Mouse (Mus musculus) midbrain, embryonic 15.5 days (tissue): ENCODE results near the gene Mrpl14. TPM values are rescaled to one million over a fixed set of nuclear protein-coding genes. Genes with fewer than 3 reads are reported as not detected.
A peak's percentile ranks its signal among the peaks of the same experiment; 100 is the strongest.

ENCODE experiments used
- ATAC-seq: fragments of 200-750 bp; cut with Nextera tagmentation; replicated peaks from 2 replicates; pipeline ENCODE4 v1.8.0; 2017; ENCODE audit warnings: moderate TSS enrichment
- H3K27ac ChIP-seq: fragments of 300-500 bp; sonication (generic); 2 replicates; pipeline ENCODE4 v1.5.1; 2015; ENCODE audit warnings: mild to moderate bottlenecking, inconsistent platforms
- H3K27me3 ChIP-seq: fragments of 300-500 bp; sonication (generic); replicated peaks from 2 replicates; pipeline ENCODE4 v1.6.1; 2015; ENCODE audit warnings: inconsistent platforms
- H3K36me3 ChIP-seq: fragments of 300-500 bp; sonication (generic); replicated peaks from 2 replicates; pipeline ENCODE4 v1.6.1; 2015; ENCODE audit warnings: inconsistent platforms
- H3K4me1 ChIP-seq: fragments of 300-500 bp; sonication (generic); 2 replicates; pipeline ENCODE4 v1.6.1; 2015; ENCODE audit warnings: inconsistent platforms
- H3K4me2 ChIP-seq: fragments of 300-500 bp; sonication (generic); 2 replicates; pipeline ENCODE4 v1.6.1; 2015; ENCODE audit warnings: inconsistent platforms, mild to moderate bottlenecking, moderate library complexity
- H3K4me3 ChIP-seq: fragments of 300-500 bp; sonication (generic); 2 replicates; pipeline ENCODE4 v1.5.1; 2015; ENCODE audit warnings: mild to moderate bottlenecking, inconsistent platforms
- H3K9ac ChIP-seq: fragments of 300-500 bp; sonication (generic); 2 replicates; pipeline ENCODE4 v1.6.1; 2015; ENCODE audit warnings: mild to moderate bottlenecking, inconsistent platforms
- H3K9me3 ChIP-seq: fragments of 300-500 bp; sonication (generic); 2 replicates; pipeline ENCODE4 v1.6.1; 2016; ENCODE audit warnings: inconsistent platforms
- WGBS: fragments of 180-500 bp; shearing (Covaris S2); methylation state at CpG from one replicate; pipeline ENCODE4 v1.1.7; 2015; ENCODE audit warnings: mixed read lengths; 5-methylcytosine and 5-hydroxymethylcytosine counted together
- polyA plus RNA-seq: library from polyadenylated mRNA; unstranded; fragments of >200 nt; fragmentation: Nextera tagmentation; extraction: Ambion mirVana; gene quantifications from 2 replicates; pipeline ENCODE4 v1.2.1, GENCODE M21; 2015

Mrpl14 gene
- polyA plus RNA-seq, 1 experiment from 2014 or later = 118 TPM

- H3K9ac ChIP-seq = no peak overlapping the region
- H3K27ac ChIP-seq = no peak overlapping the region
- 22% methylated on average over 3 of the region's 3 CpGs for WGBS
- H3K4me1 ChIP-seq = no peaks in the 10 kb centered on the region
- no peak overlapping the region for H3K4me2 ChIP-seq
- no peaks in the 10 kb centered on the region for H3K27me3 ChIP-seq
- no peaks in the 10 kb centered on the region for H3K36me3 ChIP-seq
- no peak for ATAC-seq
- H3K4me3 ChIP-seq = no peak overlapping the region
- H3K9me3 ChIP-seq = no peaks in the 10 kb centered on the region
Measured at GRCm38 (mm10) chr17:45707376-45707775, 21.3 kb downstream of the Mrpl14 start.

GRCm38 (mm10) chr17:45708179-45708578 lies 22.1 kb downstream of the Mrpl14 start:
- no peaks in the 10 kb centered on the region for H3K36me3 ChIP-seq
- WGBS = 84% methylated on average over 8 of the region's 8 CpGs
- H3K4me2 ChIP-seq = no peak overlapping the region
- H3K27me3 ChIP-seq = no peaks in the 10 kb centered on the region
- no peak overlapping the region for H3K4me3 ChIP-seq
- no peak overlapping the region for H3K27ac ChIP-seq
- H3K4me1 ChIP-seq = no peaks in the 10 kb centered on the region
- no peak overlapping the region for H3K9ac ChIP-seq
- ATAC-seq = no peak
- no peaks in the 10 kb centered on the region for H3K9me3 ChIP-seq

GRCm38 (mm10) chr17:45709829-45710228 lies 23.7 kb downstream of the Mrpl14 start:
- no peak overlapping the region for H3K9ac ChIP-seq
- H3K27ac ChIP-seq = no peak overlapping the region
- no peaks in the 10 kb centered on the region for H3K36me3 ChIP-seq
- no peaks in the 10 kb centered on the region for H3K4me1 ChIP-seq
- H3K9me3 ChIP-seq = no peaks in the 10 kb centered on the region
- WGBS = 58% methylated on average over 3 of the region's 3 CpGs
- no peak for ATAC-seq
- no peak overlapping the region for H3K4me3 ChIP-seq
- H3K27me3 ChIP-seq = no peaks in the 10 kb centered on the region
- H3K4me2 ChIP-seq = no peak overlapping the region

GRCm38 (mm10) chr17:45710407-45710806 lies 24.3 kb downstream of the Mrpl14 start:
- no peaks in the 10 kb centered on the region for H3K4me1 ChIP-seq
- H3K4me2 ChIP-seq = no peak overlapping the region
- no peaks in the 10 kb centered on the region for H3K27me3 ChIP-seq
- no peaks in the 10 kb centered on the region for H3K36me3 ChIP-seq
- H3K9ac ChIP-seq = no peak overlapping the region
- H3K27ac ChIP-seq = no peak overlapping the region
- no peak overlapping the region for H3K4me3 ChIP-seq
- 79% methylated on average over 8 of the region's 8 CpGs for WGBS
- ATAC-seq = no peak
- no peaks in the 10 kb centered on the region for H3K9me3 ChIP-seq

- ATAC-seq = no peak
- no peaks in the 10 kb centered on the region for H3K27me3 ChIP-seq
- WGBS = 72% methylated on average over 3 of the region's 3 CpGs
- no peaks in the 10 kb centered on the region for H3K36me3 ChIP-seq
- H3K4me1 ChIP-seq = no peaks in the 10 kb centered on the region
- no peak overlapping the region for H3K9ac ChIP-seq
- H3K4me2 ChIP-seq = no peak overlapping the region
- H3K9me3 ChIP-seq = no peaks in the 10 kb centered on the region
- no peak overlapping the region for H3K4me3 ChIP-seq
- no peak overlapping the region for H3K27ac ChIP-seq
Measured at GRCm38 (mm10) chr17:45711525-45711924, 25.4 kb downstream of the Mrpl14 start.

- Histone ChIP-seq H3K4me1 (peaks cover 12% of the 10 kb centered on the region), H3K4me3 (no peak overlapping the region), H3K36me3 (no peaks in the 10 kb centered on the region), H3K9me3 (no peaks in the 10 kb centered on the region), H3K4me2 (no peak overlapping the region), H3K9ac (no peak overlapping the region), H3K27ac (no peak overlapping the region), H3K27me3 (no peaks in the 10 kb centered on the region)
- WGBS = 9% methylated on average over 10 of the region's 10 CpGs
- ATAC-seq = no peak; the same call in 1 of the 2 replicates
Measured at GRCm38 (mm10) chr17:45718323-45718722, 32.2 kb downstream of the Mrpl14 start.

- ATAC-seq = peak; percentile 60
- H3K9ac ChIP-seq = peak overlapping the region; percentile 54
- 3% methylated on average over 25 of the region's 25 CpGs for WGBS
Measured at GRCm38 (mm10) chr17:45723732-45724573, 37.8 kb downstream of the Mrpl14 start.

GRCm38 (mm10) chr17:45724574-45724921 lies 38.4 kb downstream of the Mrpl14 start:
- ATAC-seq = peak; percentile 27
- 83% methylated on average over 10 of the region's 10 CpGs for WGBS
- no peak overlapping the region for H3K9ac ChIP-seq
- 0 out of 2 replicates have a peak overlapping the region, but pooled peaks have one; percentile 55 for H3K4me2 ChIP-seq
- peak overlapping the region; percentile 89 for H3K27ac ChIP-seq
- H3K4me1 ChIP-seq = peaks cover 15% of the 10 kb centered on the region
- H3K9me3 ChIP-seq = no peaks in the 10 kb centered on the region
- no peaks in the 10 kb centered on the region for H3K27me3 ChIP-seq
- no peaks in the 10 kb centered on the region for H3K36me3 ChIP-seq
- H3K4me3 ChIP-seq = no peak overlapping the region

More at GRCm38 (mm10) chr17:45723732-45724573, 37.8 kb downstream of the Mrpl14 start:
- Histone ChIP-seq H3K4me3 (peak overlapping the region; percentile 48), H3K27me3 (no peaks in the 10 kb centered on the region), H3K27ac (peak overlapping the region; percentile 89), H3K4me1 (peaks cover 15% of the 10 kb centered on the region), H3K9me3 (no peaks in the 10 kb centered on the region), H3K36me3 (no peaks in the 10 kb centered on the region), H3K4me2 (peak overlapping the region; percentile 55)

- H3K9ac ChIP-seq = no peak overlapping the region
- no peak overlapping the region for H3K4me3 ChIP-seq
- H3K27me3 ChIP-seq = no peaks in the 10 kb centered on the region
- no peaks in the 10 kb centered on the region for H3K9me3 ChIP-seq
- H3K4me2 ChIP-seq = no peak overlapping the region
- H3K4me1 ChIP-seq = peaks cover 15% of the 10 kb centered on the region
- WGBS = 71% methylated on average over 7 of the region's 7 CpGs
- H3K36me3 ChIP-seq = no peaks in the 10 kb centered on the region
- no peak overlapping the region for H3K27ac ChIP-seq
- no peak for ATAC-seq
Measured at GRCm38 (mm10) chr17:45726249-45726648, 40.1 kb downstream of the Mrpl14 start.

GRCm38 (mm10) chr17:45727481-45727880 lies 41.4 kb downstream of the Mrpl14 start:
- 82% methylated on average over 2 of the region's 2 CpGs for WGBS
- H3K36me3 ChIP-seq = no peaks in the 10 kb centered on the region
- peaks cover 11% of the 10 kb centered on the region for H3K4me1 ChIP-seq
- H3K27ac ChIP-seq = no peak overlapping the region
- H3K4me3 ChIP-seq = no peak overlapping the region
- H3K4me2 ChIP-seq = no peak overlapping the region
- no peaks in the 10 kb centered on the region for H3K27me3 ChIP-seq
- ATAC-seq = no peak
- H3K9me3 ChIP-seq = no peaks in the 10 kb centered on the region
- H3K9ac ChIP-seq = no peak overlapping the region

- Histone ChIP-seq H3K9ac (no peak overlapping the region), H3K27ac (no peak overlapping the region), H3K36me3 (no peaks in the 10 kb centered on the region), H3K4me2 (no peak overlapping the region), H3K9me3 (no peaks in the 10 kb centered on the region), H3K4me1 (peaks cover 5% of the 10 kb centered on the region), H3K4me3 (no peak overlapping the region), H3K27me3 (0 out of 2 replicates have a peak, but pooled peaks cover 3% of the 10 kb centered on the region)
- no peak for ATAC-seq
- 66% methylated on average over 8 of the region's 8 CpGs for WGBS
Measured at GRCm38 (mm10) chr17:45727983-45728723, 42.0 kb downstream of the Mrpl14 start.

- ATAC-seq = no peak
- Histone ChIP-seq H3K9ac (no peak overlapping the region; the same call in 1 of the 2 replicates), H3K9me3 (no peaks in the 10 kb centered on the region), H3K27ac (no peak overlapping the region), H3K36me3 (no peaks in the 10 kb centered on the region), H3K4me1 (peaks cover 12% of the 10 kb centered on the region), H3K4me3 (no peak overlapping the region), H3K4me2 (no peak overlapping the region), H3K27me3 (0 out of 2 replicates have a peak, but pooled peaks cover 7% of the 10 kb centered on the region)
- WGBS = 63% methylated on average over 10 of the region's 10 CpGs
Measured at GRCm38 (mm10) chr17:45729387-45729786, 43.3 kb downstream of the Mrpl14 start.
